Mouse (Mus musculus) neutrophil, adult 83 days (primary cell): ENCODE measurements around the gene Ckap4. TPM values are rescaled to one million over a fixed set of nuclear protein-coding genes. Genes with fewer than 3 reads are reported as not detected.

Source experiments
- total RNA-seq, 2 experiments: library from RNA; stranded (reverse); gene quantifications; one replicate each; pipeline ENCODE4 v1.2.4; 2023

Gene Ckap4
- total RNA-seq: 100 to 1,000 TPM; 236 to 239 TPM

DNA sequence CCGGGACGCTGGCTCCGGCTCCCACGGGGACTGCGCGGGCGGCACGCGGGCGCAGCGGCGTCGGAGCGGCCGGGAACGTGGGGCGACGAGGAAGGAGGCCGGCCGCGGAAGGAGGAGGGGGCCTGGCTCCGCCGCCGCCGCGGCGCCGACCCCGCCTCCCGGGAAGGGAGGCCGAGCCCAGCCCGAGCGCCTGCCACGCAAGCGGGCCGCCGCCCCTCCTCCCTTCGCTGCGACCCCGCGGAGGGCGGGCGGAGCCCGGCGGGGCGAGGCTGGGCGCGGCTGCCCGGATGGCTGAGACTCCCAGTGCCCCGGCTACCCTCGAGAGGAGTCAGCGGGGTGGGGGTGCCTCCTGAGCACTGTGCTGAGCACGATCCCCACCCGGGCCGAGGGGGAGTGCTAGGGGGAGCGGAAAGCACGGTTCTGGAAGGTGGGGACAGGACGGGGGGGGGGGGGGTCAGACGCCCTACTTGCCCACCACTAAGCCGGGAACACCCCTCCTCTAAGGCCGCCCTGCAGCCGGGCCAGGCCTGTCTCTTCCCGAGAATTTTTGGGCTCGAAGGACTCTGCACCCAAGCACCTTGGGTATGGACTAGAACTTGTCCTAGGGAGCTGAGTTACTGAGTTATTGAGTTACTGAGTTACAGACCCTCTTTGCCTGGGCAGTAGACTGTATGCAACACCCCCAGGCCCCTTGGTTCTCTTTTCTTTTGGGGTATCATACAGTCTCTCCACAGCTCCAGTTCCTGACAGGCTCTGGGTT lies at the start of gene Ckap4:
Gene Ckap4, minus strand, starts transcription at position 151 of the 760 bp plus-strand sequence.

DNA sequence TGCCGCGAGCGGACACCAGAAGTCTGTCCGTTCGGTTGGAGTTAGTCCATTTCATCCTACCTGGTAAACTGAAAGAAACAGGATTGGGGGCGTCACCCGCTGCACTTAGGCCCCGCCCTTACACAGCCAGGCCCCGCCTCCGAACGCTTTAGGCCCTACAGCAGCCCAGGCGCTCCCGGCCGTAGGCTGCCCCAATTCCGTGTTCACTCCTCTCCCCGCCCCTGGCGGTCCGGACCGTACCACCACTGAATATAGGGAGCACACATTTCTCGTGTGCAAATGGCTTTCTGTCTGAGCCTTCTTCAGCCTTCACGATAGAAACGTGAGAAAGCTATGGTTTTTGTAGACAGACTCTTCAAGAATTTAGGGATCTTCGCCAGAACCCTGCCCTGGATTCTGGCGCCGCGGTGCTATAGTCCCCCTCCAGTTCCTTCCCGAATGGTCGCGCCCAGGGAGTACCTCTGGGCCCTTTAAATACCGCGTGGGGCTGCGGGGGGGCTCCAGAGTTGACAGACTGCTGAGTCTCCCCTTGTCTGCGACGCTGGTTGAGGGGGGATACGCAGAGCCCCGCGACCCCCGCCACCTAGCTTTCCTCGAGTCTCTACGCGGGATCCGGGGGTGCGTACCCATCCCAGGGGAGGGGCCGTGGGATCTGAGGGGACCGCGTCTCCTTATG lies 42.7 kb upstream of the Ckap4 start, which contains the start of gene Tcp11l2:
Gene Tcp11l2, plus strand, starts transcription at position 232 of the 676 bp plus-strand sequence.

Other genes with a start within 250 kb of the Ckap4 start
- gene Nuak1, start 93.5 kb downstream of the Ckap4 start, total RNA-seq: 1 to 10 TPM; 1.3 to 1.6 TPM
- gene Tcp11l2, start 42.6 kb upstream of the Ckap4 start, total RNA-seq: 100 to 1,000 TPM in 1 of 2 experiments, 10 to 100 TPM in 1; 97.1 to 101 TPM
- 10 to 100 TPM; 22.9 to 23.0 TPM for gene Polr3b, start 88.2 kb upstream of the Ckap4 start, total RNA-seq
- under 1 TPM; 0.13 to 0.75 TPM for gene Rfx4, start 222.0 kb upstream of the Ckap4 start, total RNA-seq